Mouse (Mus musculus) cerebellum, adult 11 months (tissue): ENCODE data around the gene Jmjd8.

Source experiments
- DNase-seq: peaks from one replicate; pipeline ENCODE4 v3.0.0; 2022

Gene Jmjd8

DNA sequence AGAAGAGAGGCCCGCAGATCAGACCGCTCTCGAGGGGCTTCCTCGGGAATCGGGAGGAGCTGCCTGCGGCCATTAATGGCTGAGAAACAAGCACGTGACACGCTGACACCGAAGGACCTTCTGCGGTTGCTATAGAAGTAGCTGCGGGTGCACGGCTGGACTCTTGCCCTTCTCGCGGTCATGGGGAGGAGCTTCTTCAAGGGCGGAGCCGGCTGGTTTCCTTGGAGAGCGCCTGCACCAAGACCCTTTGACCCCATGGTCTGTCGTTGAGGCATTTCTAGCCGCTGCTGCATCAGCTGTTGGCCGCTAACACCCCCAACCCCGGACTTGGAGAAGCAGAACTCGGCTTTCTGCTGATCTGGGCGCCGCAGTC lies 4.6 kb downstream of the Jmjd8 start, which contains the start of gene Stub1:
TSS of gene Stub1 (minus strand) at position 114 of the 373 bp plus-strand sequence.
- DNase-seq = peak; percentile 86

DNA sequence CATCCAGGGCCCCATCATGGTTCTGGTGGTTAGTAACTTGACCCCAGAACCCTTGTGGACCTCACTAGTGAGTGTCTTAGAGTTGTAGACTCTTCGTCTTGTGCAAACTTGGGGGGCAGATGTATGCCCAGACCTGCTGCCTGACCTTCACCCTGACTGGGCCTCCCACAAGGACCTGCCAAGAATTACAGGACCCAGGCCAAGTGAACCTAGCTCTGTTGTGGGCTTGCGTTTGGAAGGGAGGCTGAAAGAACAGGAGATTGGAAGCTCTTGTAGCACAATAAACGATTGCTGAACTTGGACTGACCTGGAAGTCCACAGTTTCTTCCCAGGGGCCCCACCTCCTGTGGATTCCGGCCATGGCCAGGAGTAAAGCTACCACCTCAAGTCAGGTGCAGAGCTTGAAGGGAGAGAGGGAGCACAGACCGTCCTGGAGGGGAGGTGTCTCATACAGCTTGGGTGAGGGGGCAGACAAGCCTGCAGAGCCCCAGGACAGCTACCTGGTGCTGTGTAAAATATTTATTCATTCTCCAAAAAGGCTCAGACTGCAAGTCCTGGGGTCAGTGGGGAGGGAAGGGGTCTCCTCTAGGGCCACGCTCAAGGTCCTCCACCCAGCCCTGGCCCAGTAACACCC lies 5.4 kb downstream of the Jmjd8 start:
- no peak for DNase-seq

DNA sequence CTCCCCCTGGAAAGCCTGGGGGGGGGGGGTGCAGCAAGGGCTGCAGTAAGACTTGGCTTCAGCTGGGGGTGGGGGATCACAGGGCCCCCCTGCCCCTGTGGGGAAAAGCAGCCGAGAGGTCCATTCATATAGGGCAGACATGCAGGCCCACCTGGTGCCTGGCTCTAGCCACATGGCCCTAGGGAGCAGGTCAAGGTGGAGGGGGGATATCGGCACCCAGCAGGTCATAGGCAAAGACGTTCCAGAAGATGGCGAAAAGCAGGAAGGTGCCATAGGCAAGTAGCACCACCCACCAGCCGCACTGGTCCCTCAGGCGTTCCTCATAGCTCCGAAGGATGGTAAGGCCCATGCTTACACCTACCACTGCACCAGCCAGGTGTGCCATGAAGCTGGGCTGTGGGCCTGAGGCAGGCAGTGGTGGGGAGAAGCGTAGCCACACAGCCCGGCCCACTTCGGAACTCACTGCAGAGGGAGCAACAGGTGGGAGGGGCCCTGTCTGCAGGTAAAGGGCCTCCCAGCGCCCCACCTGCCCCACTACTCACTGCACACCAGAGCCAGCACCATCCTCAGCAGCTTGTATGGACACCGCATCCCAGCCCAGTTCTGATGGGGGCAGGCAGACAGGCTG lies 6.0 kb downstream of the Jmjd8 start:
- DNase-seq = no peak

DNA sequence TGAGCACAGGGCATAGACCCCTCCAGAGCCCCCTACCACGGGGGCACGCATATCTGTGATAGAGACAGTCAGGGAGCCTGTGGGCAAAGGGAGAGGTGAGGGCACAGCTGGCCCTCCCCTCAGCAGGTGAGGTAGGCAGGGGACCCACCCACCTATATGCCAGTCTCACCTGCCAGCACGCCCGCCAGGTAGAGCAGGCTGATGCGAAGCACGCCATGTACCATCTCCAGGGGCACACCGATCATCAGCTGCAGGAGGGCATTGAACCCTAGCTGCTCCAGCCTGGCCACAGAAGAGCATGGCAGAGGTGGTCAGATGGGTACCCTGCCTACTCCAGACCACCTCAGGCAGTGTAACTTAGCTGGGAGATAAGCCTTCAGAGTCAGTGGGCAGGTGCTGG lies 6.6 kb downstream of the Jmjd8 start:
- DNase-seq = no peak

DNA sequence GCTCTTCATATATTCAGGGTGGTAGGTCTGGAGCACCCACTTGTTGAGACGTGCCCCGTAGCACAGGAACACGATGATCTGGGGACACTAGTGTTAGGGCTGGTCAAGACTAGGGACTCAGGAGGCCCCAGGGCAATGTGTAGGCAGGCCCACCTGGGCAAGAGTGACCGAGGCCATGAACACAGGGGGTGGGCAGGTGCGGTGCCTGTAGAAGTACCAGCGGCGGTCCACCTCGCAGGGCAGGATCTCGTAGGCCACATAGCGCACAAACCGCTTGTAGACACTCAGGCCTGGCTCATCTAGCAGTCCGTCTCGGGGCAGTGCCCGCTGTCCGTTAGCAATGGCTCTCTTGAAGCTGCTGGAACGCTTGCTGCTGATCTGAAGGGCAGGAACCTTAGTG lies 7.1 kb downstream of the Jmjd8 start:
- DNase-seq = no peak

DNA sequence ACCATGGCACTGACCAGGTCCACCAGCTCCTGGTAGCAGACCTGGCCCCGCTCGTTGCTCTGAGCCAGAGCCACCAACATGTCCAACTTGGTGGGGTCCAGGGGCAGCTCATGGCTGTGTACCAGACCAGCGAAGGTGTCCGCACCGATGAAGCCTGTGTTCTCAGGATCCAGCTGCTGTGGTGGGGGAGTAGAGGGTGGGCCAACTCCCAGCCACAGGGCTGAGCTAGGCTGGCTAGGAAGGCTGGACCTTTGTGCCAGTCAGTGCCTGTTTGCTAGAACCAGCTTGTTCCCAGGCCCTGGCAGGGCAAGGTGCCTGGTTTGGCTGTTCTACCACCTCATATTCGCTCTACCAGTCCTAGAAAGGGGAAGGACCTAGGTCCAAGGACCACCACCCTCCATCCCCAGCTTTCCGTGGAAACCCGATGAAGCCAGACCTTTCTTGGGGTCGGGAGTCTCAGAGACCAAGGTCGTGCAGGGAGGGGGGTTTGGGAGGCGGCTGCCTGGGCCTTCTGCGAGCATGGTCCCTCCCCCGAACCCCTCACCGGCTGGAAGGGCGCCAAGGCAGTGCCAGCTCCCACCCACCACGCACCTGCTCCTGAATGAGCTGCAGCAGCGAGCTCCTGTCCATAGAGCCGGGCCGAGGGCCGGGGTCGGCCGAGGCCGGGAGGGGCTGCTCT lies 7.9 kb downstream of the Jmjd8 start:
- DNase-seq = no peak

DNA sequence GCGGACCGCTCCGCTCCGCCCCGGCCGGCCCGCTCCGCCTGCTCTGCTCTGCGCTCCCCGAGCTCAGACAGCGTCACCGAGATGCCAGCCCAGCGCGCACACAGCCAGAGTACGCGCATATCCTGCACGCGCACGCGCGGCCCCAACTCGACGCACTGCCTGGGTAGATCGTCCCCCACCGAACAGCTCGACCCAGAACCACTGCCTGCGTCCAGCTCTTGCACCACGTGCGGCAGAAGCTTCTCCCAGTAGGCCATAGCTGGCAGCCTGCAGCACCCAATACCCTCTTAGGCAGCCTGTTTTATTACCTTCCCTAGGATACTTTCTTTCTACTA lies 8.4 kb downstream of the Jmjd8 start, which contains the start of gene Rhbdl1:
TSS of gene Rhbdl1 (minus strand) at position 220 of the 335 bp plus-strand sequence.
- peak; percentile 86 for DNase-seq

DNA sequence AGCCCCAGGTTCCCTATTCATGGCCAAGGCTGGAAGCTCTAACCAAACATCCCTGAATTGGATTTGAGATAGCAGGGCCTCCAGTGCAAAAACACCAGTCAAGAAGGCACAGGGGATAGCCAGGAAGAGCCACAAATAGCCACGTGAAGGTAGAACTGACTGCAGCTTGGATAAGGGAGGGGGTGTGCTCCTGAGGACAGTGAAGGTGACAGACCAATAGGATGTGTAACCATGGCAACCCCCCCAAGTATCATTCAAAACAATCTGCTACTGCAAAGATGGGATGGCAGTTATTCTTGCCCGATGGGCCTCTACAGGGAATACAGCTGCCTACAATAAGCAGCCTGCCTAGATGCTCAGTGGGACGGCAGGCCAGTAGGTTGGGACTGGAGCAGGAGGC lies 8.9 kb downstream of the Jmjd8 start:
- no peak for DNase-seq

DNA sequence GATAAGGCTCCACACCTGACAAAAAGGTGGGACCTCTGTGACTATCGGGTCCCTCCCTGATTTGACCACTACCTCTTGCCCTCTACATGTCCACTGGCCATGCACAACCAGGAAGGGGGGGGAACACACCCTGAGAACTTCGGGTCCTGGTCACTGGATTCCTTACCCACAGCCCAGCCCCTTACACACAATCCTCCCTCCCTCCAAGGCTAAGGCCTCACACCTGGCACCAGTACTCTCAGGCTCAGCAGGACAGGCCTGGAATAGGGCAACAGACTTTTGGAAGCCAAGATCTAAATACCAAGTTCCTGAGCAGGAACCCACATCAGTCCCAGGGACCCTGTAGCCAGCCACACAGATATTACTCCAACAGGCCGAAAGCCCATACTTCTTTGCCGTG lies 10.2 kb downstream of the Jmjd8 start:
- no peak for DNase-seq

DNA sequence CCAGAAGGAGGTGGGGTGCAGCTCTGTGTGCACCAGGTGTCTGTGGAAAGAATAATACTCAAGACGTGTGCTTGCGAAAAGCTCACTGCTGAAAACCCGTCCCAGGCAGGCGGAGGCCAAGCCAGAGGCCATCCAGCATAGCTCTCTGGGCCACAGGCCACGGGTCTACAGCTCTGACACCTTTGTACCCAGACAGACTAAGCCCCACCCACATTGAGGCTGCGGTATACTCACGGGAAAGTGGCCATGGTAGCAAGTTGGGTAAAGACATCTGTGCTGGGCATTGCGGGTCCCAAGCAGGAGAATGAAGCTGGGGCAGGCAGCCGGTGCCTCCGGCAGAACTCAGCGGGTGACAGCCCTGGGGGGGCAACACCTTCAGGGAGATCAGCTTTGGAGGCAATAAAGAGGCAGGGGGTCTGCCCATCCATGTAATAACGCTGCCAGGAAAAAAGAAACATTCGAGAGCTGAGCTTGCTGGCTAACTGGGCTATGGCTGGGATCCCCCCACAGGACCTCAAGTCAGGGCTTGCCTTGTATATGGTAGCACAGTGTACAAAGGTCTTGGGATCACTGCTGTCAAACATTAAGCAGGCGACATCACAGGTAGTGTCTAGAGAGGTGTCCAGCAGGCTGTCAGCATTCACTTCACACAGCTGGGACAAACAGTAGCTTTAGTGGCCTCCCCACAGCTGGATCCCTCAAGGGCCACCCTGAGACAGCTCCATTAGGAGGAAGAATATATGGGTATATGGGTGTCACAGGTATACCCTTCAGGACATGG lies 11.0 kb downstream of the Jmjd8 start:
- no peak for DNase-seq

DNA sequence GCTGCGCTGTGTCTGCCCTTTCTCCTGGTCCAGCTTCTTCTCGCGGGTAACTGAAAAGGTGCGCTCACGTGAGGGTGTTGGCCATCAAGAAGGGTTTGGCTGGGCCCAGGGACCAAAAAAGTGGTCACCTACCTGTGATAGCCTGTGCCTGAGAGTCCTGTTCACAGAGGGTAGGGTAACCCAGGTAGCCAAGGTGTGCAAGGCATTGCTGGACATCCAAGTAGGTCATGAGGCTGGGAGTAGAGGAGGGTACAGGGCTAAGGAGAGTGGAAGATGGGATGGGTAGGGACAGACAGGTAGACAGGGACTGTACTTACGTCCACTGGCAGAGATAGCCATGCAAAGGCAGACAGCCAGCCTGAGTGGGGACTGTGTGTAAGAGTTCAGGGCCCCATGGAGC lies 11.9 kb downstream of the Jmjd8 start:
- no peak for DNase-seq

DNA sequence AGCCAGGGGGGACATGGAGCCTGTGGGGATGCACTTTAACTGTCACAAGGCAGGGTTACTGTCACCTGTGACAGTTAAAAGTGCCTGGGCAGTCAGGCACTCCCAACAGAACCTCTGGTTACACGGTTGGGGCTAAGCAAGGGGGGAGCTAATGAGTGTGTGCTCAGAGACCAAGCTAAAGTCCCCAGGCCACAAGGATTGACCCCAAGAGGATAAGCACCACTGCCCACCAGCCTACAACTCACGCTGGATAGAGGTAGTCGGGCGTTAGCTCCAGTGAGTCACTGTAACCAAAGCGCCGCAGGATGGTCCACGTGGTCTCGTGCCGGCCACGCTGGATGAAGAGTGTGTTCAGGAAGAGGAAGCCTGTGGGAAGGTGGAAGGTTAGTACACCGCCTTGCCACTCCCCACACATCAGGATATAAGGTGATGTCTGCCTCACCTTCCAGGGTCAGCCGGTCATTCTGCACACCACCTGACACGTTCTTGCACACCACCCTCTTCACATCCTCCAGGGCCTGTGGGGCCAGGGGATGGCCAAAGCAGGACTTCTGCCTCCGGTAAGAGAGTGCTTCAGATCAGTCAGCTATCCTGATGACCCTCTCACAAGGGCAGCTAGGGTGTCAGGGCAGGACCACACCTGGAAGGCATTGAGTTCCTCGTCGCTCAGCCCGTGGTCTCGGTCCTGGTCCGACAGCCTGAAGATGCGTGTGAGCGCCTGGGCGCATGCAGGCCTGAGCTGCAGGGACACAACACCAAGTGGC lies 12.6 kb downstream of the Jmjd8 start, which contains the start of gene Gm20683:
TSS of gene Gm20683 (minus strand) at position 647 of the 764 bp plus-strand sequence.
- DNase-seq = no peak

DNA sequence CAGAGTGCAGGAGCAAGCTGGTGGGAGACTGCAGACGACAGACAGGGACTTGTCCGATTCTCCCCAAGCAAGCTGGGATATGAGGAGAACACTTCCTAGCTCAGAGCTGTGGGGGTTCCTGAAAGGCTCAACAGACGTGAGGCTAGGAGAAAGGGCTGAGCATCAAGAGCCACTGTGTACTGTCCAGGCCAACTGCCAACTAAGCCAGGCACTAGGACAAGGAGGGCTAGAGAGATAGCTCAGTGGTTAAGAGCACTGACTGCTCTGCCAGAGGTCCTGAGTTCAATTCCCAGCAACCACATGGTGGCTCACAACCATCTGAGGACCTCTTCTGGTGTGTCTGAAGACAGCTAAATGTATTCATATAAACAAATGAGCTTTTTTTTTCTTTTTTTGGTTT lies 13.8 kb downstream of the Jmjd8 start:
- no peak for DNase-seq

DNA sequence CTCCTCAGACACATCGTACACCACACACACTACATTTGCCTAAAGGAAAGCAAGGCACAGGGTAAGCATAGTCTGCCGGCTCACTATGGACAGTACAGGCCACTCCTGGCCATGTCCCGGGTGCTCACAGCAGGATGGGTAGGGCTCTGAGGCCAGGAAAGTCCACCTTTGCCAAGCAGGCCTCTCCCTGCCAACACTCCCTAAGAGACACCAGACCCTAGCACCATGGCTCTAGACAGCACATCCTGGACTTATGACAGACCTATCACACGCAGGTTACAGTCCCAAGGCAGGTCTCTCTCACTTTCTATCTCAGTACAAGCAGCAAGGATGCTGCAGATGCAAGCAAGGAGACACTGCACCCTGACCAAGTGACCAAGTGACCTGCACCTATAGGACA lies 14.5 kb downstream of the Jmjd8 start:
- no peak for DNase-seq

DNA sequence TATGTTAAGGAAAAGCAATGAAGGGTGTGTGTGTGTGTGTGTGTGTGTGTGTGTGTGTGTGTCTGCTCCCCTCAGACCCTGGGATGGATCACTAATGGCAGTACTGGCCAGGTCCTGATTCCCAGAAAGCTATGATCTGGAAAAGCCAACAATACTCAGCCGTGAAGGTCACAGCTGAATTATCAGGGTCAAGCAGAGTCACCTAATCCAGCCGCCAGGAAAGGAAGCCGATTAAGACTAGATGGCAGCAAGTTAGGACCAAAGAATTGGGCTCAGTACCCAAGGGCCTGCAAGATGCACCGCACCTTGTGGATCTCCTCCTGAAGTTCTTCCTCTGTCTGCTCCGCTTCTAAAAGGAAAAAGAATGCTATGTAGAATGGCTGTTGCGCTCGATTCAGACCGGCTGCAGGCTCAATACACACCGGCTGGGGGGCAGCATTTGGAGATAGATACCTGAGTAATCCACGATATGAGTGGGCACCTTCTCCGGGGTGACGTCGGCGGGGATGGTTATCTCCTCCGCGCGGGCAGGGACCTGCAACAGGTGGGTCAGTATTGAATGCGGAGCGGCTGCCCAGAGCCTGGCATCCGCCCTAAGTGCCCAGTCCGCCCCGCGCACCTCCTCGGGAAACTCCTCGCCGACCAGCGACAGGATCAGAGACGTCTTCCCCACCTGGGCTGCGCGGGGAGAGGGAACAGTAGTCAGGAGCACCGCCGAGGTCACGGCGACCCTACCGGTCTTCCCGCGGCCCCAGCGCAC lies 15.1 kb downstream of the Jmjd8 start:
- no peak for DNase-seq

DNA sequence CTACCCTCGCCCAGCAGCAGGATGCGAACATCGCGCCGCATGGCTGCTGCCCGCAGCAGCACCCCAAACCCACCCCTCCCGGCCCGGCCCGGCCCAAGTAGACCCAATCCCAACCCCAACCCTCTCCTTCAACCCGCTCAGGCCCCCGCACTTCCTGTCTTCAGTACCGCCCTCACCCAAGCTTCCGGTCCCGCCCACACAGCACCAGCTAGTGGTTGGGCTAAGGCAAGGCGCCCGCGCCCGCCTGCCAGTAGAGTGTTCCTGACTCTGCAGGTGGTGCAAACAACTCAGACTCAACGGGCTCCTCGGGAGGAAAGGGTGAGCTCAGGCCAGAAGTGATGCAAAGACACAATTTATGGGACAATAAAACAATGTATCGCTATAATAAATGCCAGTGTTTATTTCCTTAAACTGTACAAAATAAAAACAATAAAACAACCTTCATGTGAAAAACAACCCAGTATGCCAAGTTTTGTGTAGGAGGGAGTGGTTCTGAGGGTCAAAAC lies 15.8 kb downstream of the Jmjd8 start, which contains the start of gene Rhot2:
TSS of gene Rhot2 (minus strand) at position 456 of the 506 bp plus-strand sequence.
- DNase-seq = peak; percentile 90

DNA sequence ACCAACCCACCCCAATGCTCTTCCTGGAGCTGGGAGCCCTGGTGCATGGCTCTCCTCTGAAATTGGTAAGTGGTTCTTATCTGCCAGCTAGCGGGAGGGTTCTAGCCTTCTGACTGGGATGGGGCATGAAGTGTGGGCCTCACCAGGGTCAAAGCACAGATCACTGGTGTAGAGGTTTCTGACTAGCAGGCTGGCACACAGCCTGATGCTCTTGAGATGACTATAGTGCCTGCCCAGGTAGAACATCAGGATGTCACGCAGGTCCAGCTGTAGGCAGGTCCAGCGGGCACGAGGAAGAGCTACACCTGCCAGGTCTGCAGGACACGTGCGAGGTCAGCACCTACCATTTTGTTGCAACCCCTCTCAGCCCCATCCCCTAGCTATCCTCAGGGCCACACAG lies 31.6 kb downstream of the Jmjd8 start:
- no peak for DNase-seq

DNA sequence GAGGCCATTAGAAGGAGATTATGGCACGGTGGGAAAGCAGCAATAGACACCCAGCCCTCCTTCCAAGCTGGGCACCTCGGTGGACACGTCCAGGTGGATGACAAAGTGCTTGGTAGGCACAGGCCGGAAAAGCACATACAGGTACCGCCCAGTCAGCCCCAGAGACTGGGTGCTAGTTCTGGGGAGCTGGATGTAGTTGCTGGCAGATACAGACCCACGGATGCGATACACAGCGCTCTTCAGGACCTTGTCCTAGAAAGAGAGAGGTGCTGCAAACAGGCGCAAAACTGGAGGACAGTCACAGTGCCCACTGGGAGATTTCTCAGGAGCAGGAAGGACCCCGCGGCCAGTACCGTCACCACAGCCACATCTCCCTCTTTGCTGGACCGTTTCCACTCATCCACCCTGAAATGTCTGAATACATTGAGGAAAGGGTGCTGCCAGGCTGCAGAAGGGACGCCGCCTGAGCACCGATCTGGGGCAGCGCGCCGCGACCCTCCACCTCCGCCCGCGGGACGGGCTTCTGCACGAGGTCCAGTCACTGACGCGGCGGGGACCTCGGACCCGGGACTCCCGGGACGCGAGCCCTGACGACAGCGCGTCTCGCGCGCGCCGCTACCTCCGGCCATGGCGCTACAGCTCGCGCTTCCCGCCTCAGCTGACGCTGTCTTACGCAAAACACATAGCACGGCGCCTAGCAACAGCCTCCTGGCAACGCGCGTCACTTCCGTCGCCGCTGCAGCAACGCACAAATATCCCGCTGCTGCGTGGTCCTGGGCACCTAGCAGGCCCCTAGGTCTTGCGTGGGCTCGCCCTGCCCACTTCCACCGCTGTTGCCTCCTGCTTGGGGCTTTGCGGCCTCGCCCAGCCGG lies 32.4 kb downstream of the Jmjd8 start, which contains the start of gene Wdr90:
TSS of gene Wdr90 (minus strand) at position 670 of the 872 bp plus-strand sequence.
- DNase-seq = peak; percentile 85

DNA sequence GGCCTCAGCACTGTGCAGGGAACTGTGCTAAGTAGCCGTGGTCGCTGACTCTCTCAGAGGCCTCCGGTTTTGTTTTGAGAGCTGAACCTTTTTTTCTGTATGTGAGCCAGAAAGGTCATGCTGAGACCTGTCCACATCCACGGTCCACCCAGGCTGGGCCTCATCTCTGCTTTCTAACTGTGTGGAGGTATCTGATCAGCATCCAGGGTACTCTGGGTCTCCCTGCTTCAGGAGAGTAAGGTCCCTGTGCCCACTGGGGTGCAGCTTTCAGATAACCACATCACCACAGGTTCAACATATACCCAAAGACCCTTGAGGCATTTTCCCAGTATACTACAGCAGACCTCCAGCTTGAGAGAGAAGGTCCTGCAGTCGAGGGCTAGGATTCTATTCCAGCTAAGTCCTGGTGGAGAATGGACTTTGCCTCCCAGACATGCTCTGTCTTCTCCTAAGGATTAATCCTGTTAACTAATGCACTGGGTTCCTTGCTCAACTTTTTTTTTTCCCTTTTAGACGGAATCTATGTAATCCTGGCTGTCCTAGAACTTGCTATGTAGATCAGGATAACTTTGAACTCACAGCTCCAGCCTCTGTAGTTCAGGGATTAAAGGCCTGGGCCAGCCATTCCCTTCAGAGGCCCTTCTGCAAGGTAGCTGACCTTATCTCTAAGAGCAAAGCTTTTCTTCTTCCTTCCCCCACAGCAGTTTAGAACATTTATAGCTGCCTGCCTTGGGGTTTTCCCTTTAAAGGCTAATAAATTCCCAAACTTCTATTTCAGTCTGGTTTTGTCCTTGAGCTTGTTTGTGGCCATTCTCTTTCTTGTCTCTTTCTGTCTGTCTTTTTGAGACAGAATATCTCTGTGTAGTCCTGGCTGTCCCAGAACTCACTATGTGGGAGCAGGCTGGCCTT lies 33.3 kb downstream of the Jmjd8 start:
- DNase-seq = no peak
